Mouse (Mus musculus) bone marrow macrophage, adult 2 months (primary cell): ENCODE results near the gene Armh3. TPM values are rescaled to one million over a fixed set of nuclear protein-coding genes. Genes with fewer than 3 reads are reported as not detected.

Source experiments
- H3K27ac ChIP-seq: 2 replicates; pipeline ENCODE4 v1.5.1; 2012; ENCODE audit warnings: low read depth, low read length; ENCODE audit not compliant: insufficient read depth
- H3K4me1 ChIP-seq: 2 replicates; pipeline ENCODE4 v1.6.1; 2012; ENCODE audit warnings: low read length; ENCODE audit not compliant: control insufficient read depth, insufficient read depth
- H3K4me3 ChIP-seq: 2 replicates; pipeline ENCODE4 v1.5.1; 2012; ENCODE audit warnings: mild to moderate bottlenecking, low read length, moderate library complexity; ENCODE audit not compliant: insufficient read depth
- CTCF ChIP-seq: IDR thresholded peaks from 2 replicates; pipeline ENCODE4 v1.5.1; 2012; ENCODE audit warnings: low read depth, mild to moderate bottlenecking, low read length, moderate library complexity
- POLR2A ChIP-seq: IDR thresholded peaks from 2 replicates; pipeline ENCODE4 v1.6.1; 2012; ENCODE audit warnings: mild to moderate bottlenecking, low read depth, low read length, borderline replicate concordance
- polyA plus RNA-seq: library from polyadenylated mRNA; stranded (reverse); fragments of >200 nt; gene quantifications from 2 replicates; pipeline ENCODE4 v1.2.4, GENCODE M21; 2012; ENCODE audit not compliant: missing spikeins, insufficient read depth, insufficient read length

The Armh3 gene
- polyA plus RNA-seq, 1 experiment, result 13.2 TPM

- Histone ChIP-seq H3K27ac (no peak overlapping the region), H3K4me3 (no peak overlapping the region), H3K4me1 (peaks cover 6% of the 10 kb centered on the region)
- TF ChIP-seq CTCF, result no peak
- no peak for TF ChIP-seq POLR2A
Observed at GRCm38 (mm10) chr19:45855284-45855920, 142.9 kb downstream of the Armh3 start.

DNA sequence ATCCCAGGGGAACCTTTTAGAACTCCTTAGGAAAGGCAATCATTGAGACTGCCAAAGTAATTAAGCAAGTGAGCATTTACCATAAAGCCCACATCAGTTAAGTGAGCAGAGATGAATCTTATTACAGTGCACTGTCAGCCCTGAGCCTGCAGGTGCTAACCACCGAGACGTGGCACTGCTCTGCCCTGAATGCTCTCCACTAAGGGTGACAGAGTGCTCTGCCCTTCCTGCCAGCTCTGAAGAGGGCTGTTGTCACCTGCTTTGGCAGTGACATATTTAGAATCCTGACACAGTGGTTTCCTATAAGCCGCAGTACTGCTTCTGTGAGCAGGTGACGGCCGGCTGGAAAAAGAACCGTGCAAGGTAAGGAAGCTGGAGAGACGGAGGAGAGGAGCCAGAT lies 143.8 kb downstream of the Armh3 start:
- Histone ChIP-seq H3K4me1 (peaks cover 6% of the 10 kb centered on the region), H3K27ac (no peak overlapping the region), H3K4me3 (no peak overlapping the region)
- TF ChIP-seq CTCF, result no peak

DNA sequence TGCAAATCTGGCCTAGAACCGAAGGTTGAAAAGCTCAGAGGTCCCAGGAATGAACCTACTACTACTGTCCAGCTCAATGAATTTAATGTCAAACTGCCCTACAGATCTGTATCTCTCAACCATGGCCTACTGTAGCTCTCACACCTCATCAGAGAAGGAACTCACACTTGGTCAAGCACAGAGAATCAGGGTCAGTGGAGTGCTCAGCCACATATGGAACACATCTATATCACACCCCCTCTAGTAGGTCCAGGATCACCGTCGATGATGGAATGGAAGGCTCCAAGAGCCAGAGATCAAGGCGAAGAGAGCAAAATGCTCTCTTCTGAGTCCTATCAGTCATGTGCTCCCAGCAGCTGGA lies 150.6 kb downstream of the Armh3 start:
- TF ChIP-seq POLR2A, result no peak
- TF ChIP-seq CTCF, result no peak
- no peak overlapping the region for H3K27ac ChIP-seq
- H3K4me3 ChIP-seq, result no peak overlapping the region
- peaks cover 19% of the 10 kb centered on the region for H3K4me1 ChIP-seq

DNA sequence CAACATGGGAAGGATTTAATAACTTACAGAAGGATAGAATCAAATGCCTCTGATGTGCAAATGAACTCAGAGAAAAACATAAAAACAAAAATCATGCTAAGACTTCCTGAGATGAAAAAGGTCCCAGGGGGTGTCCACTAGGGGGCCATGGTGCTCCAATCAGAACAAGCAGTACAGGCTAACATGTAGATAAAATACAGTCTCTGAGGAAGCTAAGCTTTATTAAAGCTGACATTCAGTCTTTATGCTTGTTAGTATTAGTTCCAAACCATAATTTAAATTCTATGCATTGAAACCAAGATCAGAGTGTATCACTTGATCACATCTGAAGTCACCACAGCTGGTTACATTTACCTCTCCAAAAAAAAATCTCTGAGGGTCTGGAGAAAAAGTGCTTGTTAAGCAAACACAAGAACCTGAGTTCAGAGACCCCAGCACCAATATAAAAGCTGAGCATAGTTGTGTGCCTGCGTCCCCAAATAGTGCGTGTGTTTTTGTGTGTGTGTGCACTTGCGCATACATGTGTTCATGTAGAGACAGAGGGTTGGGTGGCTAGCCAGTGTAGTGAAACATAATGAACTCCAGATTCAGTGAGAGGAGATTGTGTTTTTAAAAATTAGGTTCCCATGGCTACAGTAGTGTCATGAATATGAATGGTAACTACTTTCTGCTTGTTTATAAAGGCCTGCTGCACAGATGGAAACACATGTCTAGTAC lies 151.1 kb downstream of the Armh3 start:
- H3K4me1 ChIP-seq, result peaks cover 19% of the 10 kb centered on the region
- no peak overlapping the region for H3K4me3 ChIP-seq
- no peak overlapping the region for H3K27ac ChIP-seq
- TF ChIP-seq POLR2A (no peak), CTCF (no peak)

- H3K4me1 ChIP-seq, result peaks cover 21% of the 10 kb centered on the region
- H3K27ac ChIP-seq, result no peak overlapping the region
- TF ChIP-seq CTCF (no peak), POLR2A (no peak)
- no peak overlapping the region for H3K4me3 ChIP-seq
Observed at GRCm38 (mm10) chr19:45844209-45844608, 154.1 kb downstream of the Armh3 start.

DNA sequence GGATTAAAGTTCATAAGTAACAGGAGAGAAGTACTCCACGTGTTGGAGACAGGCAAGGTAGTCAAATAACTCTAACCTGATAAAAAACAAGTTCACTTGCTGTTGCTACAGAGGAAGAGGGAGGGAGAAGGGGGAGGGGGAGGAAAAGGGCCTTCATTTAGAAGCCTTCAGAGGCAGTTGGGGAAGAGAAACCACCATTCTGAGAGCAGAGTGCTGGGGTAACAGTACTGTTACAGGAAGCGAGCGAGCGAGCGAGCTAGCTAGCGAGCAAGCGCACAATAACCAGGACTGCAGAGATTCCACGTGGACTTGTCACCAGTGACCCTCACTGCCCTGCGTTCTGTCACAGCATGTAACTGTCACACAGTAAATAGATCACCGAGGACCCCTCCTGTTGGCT lies 154.9 kb downstream of the Armh3 start:
- H3K4me3 ChIP-seq, result peak overlapping the region; percentile 12; the same call in 1 of the 2 replicates
- H3K27ac ChIP-seq, result peak overlapping the region; percentile 53
- peaks cover 21% of the 10 kb centered on the region for H3K4me1 ChIP-seq
- TF ChIP-seq CTCF (no peak), POLR2A (no peak)

- Histone ChIP-seq H3K4me3 (no peak overlapping the region), H3K27ac (no peak overlapping the region), H3K4me1 (peaks cover 11% of the 10 kb centered on the region)
- TF ChIP-seq POLR2A, result no peak
Observed at GRCm38 (mm10) chr19:45837050-45837994, 161.0 kb downstream of the Armh3 start.

DNA sequence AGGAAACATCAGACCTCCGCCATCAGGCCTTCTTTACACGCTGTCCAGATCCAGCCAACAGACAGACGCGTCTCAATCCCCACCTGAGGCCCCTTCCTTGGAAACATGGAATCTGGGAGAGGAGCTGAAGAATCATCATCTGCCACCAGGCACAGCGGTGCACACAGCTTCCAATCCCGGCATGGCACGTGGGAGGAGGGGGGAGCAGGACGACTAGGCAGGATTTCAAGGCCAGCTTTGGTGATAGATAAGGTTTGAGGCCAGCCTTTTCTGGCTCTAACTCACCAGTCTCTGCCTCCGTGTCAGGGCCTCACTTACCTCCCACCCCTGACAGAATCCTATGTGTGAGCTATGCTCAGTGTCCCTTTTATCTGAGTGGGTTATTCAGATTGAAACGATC lies 162.8 kb downstream of the Armh3 start:
- peaks cover 5% of the 10 kb centered on the region; the same call in 1 of the 2 replicates for H3K4me1 ChIP-seq
- no peak overlapping the region for H3K4me3 ChIP-seq
- H3K27ac ChIP-seq, result no peak overlapping the region
- TF ChIP-seq POLR2A, result no peak
- no peak for TF ChIP-seq CTCF

- TF ChIP-seq POLR2A (no peak), CTCF (no peak)
Observed at GRCm38 (mm10) chr19:45833665-45834064, 164.6 kb downstream of the Armh3 start.

More at GRCm38 (mm10) chr19:45833665-45834064, 164.6 kb downstream of the Armh3 start:
- H3K4me1 ChIP-seq, result peaks cover 5% of the 10 kb centered on the region; the same call in 1 of the 2 replicates
- H3K27ac ChIP-seq, result no peak overlapping the region
- no peak overlapping the region for H3K4me3 ChIP-seq
